Mouse (Mus musculus): ENCODE data around the gene Acvr1b. TPM values are rescaled to one million over a fixed set of nuclear protein-coding genes. Genes with fewer than 3 reads are reported as not detected.

Acvr1b gene
- 4.3 TPM for polyA plus RNA-seq (2014; fragmentation: Illumina TruSeq; extraction: RNeasy Lipid Tissue Mini Kit (QIAGEN cat#74804); ENCODE audit: low read depth, low replicate concordance)

GRCm38 (mm10) chr15:101173421-101174211 lies at the start of gene Acvr1b:
TSS of gene Acvr1b (plus strand) at chr15:101174067.

GRCm38 (mm10) chr15:101128181-101129089 lies 45.4 kb upstream of the Acvr1b start, which contains the start of gene Acvrl1:
TSS of gene Acvrl1 (plus strand) at chr15:101128522.

GRCm38 (mm10) chr15:101224006-101224906 lies 50.4 kb downstream of the Acvr1b start, which contains the start of gene Grasp:
TSS of gene Grasp (plus strand) at chr15:101224188.

GRCm38 (mm10) chr15:101253886-101254795 lies 80.3 kb downstream of the Acvr1b start, which contains the start of gene Nr4a1:
TSS of gene Nr4a1 (plus strand) at chr15:101254269.

Other genes starting within 250 kb of the Acvr1b start
- gene Gm47841, start 126.7 kb upstream of the Acvr1b start, polyA plus RNA-seq (2014; fragmentation: Illumina TruSeq; extraction: RNeasy Lipid Tissue Mini Kit (QIAGEN cat#74804); ENCODE audit: low read depth, low replicate concordance), result not detected
- gene Fignl2, start 95.5 kb upstream of the Acvr1b start, polyA plus RNA-seq (2014; fragmentation: Illumina TruSeq; extraction: RNeasy Lipid Tissue Mini Kit (QIAGEN cat#74804); ENCODE audit: low read depth, low replicate concordance), result 0.10 TPM
- gene Ankrd33, start 58.3 kb upstream of the Acvr1b start, polyA plus RNA-seq (2014; fragmentation: Illumina TruSeq; extraction: RNeasy Lipid Tissue Mini Kit (QIAGEN cat#74804); ENCODE audit: low read depth, low replicate concordance), result not detected
- gene Acvrl1, start 45.5 kb upstream of the Acvr1b start, polyA plus RNA-seq (2014; fragmentation: Illumina TruSeq; extraction: RNeasy Lipid Tissue Mini Kit (QIAGEN cat#74804); ENCODE audit: low read depth, low replicate concordance), result 0.27 TPM
- gene Grasp, start 50.1 kb downstream of the Acvr1b start, polyA plus RNA-seq (2014; fragmentation: Illumina TruSeq; extraction: RNeasy Lipid Tissue Mini Kit (QIAGEN cat#74804); ENCODE audit: low read depth, low replicate concordance), result not detected
- 1.4 TPM for gene Nr4a1, start 80.2 kb downstream of the Acvr1b start, polyA plus RNA-seq (2014; fragmentation: Illumina TruSeq; extraction: RNeasy Lipid Tissue Mini Kit (QIAGEN cat#74804); ENCODE audit: low read depth, low replicate concordance)
- gene Atg101, start 110.2 kb downstream of the Acvr1b start, polyA plus RNA-seq (2014; fragmentation: Illumina TruSeq; extraction: RNeasy Lipid Tissue Mini Kit (QIAGEN cat#74804); ENCODE audit: low read depth, low replicate concordance), result not detected
- gene 6030408B16Rik, start 119.1 kb downstream of the Acvr1b start, polyA plus RNA-seq (2014; fragmentation: Illumina TruSeq; extraction: RNeasy Lipid Tissue Mini Kit (QIAGEN cat#74804); ENCODE audit: low read depth, low replicate concordance), result 1.7 TPM
- gene Krt80, start 196.1 kb downstream of the Acvr1b start, polyA plus RNA-seq (2014; fragmentation: Illumina TruSeq; extraction: RNeasy Lipid Tissue Mini Kit (QIAGEN cat#74804); ENCODE audit: low read depth, low replicate concordance), result not detected
- gene Krt7, start 237.0 kb downstream of the Acvr1b start, polyA plus RNA-seq (2014; fragmentation: Illumina TruSeq; extraction: RNeasy Lipid Tissue Mini Kit (QIAGEN cat#74804); ENCODE audit: low read depth, low replicate concordance), result not detected